Mouse (Mus musculus) ES-E14 (cell line): ENCODE data around the gene Vps33a.

Source experiments
- CHD2 ChIP-seq: IDR thresholded peaks from 2 replicates; pipeline ENCODE4 v1.6.1; 2014; ENCODE audit warnings: mild to moderate bottlenecking, low read depth, low read length, inconsistent platforms
- HCFC1 ChIP-seq: IDR thresholded peaks from 2 replicates; pipeline ENCODE4 v1.6.1; 2012; ENCODE audit warnings: low read length, inconsistent platforms, borderline replicate concordance; ENCODE audit not compliant: insufficient read depth
- MAFK ChIP-seq: IDR thresholded peaks from 2 replicates; pipeline ENCODE4 v1.6.1; 2014; ENCODE audit warnings: mild to moderate bottlenecking, low read depth, low read length, inconsistent platforms; ENCODE audit not compliant: insufficient read depth
- ZNF384 ChIP-seq: IDR thresholded peaks from 2 replicates; pipeline ENCODE4 v1.6.1; 2012; ENCODE audit warnings: low read depth, low read length, inconsistent platforms

GRCm38 (mm10) chr5:123487659-123488395, 85.0 kb downstream of the Vps33a start:
- TF ChIP-seq CHD2 (no peak), HCFC1 (no peak), ZNF384 (no peak), MAFK (no peak)
